Mouse (Mus musculus): ENCODE data around the gene Cd9.

Cd9 gene

GRCm38 (mm10) chr6:125476826-125477589, 17.6 kb downstream of the Cd9 start:
- no peak for DNase-seq (ENCODE audit: low read depth in 1 of 2, low spot score in 2 of 2)

DNA sequence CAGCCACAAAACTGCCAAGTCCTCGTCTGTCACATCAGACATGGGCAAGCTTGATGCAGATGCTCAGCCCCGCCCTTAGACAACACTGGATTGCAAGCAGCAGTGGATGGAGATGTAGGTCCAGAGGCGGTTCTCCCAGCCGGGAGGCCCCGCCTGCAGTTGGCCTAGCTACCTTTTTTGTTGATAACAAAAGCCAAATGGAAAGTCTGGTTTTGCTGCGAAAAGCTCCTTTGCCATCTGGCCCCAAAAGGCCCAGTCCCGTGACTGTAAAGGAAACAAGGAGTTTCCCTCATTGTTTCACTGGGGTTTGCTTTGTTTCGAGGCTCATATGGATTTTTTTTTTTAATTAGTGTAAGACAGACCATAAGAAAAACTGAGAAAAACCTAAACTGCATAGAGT, 18.5 kb downstream of the Cd9 start:
- DNase-seq (ENCODE audit: low read depth in 1 of 2, low spot score in 2 of 2) = no peak

DNA sequence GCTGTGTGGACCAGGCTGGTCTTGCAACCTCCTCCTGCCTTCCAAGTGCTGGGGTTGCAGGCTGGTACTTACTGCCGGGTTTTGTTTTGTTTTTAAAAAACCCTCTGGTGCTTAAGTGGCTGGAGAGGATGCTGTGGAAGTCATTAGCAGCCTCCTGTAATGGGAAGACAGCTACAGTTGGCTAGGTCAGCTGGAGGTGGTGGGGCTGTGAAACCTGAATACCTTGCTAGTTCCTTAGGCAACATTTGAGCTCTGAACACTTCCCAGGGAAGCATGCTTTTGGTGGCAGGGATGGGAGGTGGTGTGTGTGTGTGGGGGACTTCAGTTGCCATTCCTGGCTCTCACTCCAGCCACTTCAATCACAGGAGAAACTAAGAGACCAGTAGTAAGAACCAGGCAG, 19.4 kb downstream of the Cd9 start:
- DNase-seq (ENCODE audit: low read depth in 1 of 2, low spot score in 2 of 2) = no peak

DNA sequence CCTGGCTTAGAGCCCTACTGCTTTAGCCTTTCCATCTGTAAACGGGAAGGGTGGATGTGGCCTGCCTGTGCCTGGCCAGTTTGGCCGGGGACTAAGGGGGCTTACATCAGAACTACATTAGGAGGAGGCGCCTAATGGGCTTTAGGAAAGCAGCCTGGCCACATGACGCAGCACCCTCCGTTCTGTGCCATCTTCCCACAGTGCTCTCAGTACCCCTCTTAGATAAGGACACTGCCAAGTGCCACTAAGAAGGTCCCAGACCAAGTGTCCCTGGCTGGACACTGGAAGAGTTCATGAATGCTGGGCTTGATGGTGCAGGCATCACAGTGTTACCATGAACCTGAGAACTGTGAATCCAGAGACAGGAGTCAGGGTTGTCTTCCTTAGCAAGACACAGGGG, 20.7 kb downstream of the Cd9 start:
- no peak for DNase-seq (ENCODE audit: low read depth in 1 of 2, low spot score in 2 of 2)

DNA sequence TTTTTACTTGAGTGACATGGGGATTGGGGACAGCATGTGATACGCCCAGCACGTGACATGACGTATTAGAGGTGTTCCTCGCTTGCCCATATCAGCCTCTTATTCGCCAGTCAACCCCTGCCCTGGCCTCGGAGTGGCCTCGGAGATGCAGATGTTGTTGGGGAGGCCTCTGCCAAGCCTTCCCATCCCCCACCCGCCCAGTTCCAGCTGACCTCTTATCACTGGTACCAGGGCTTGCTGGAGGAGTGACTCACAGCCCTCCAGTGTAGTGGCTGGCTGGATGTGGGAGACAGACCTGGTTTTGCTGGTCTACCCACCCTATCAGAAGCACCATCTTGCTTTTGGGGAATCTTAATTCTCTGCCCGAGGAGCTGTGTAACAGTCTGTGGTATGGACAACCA, 21.3 kb downstream of the Cd9 start:
- DNase-seq (ENCODE audit: low read depth in 1 of 2, low spot score in 2 of 2) = no peak

DNA sequence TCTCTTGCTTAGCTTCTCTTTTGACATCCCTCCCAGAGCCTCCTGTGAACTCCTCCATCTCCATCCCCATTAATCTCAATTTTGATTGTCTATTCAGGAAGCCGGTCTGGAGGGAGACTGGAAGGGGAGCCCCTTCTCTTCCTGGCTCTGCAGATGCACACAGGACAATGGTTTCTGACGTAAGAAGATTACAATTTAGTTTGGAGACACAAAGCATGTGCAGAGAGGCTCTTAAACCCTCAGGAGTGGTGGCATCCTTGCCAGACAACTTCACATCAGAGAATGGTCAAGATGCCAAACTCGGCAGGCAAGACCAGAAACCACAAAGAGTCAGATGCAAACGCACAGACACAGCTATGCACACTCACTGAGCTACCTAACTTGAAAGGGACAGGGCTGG, 22.7 kb downstream of the Cd9 start:
- DNase-seq (ENCODE audit: low read depth in 1 of 2, low spot score in 2 of 2) = no peak

- DNase-seq (ENCODE audit: low read depth in 1 of 2, low spot score in 2 of 2) = no peak
These were observed 23.3 kb downstream of the Cd9 start for GRCm38 (mm10) chr6:125471326-125471725.

GRCm38 (mm10) chr6:125470616-125471015, 24.0 kb downstream of the Cd9 start:
- no peak for DNase-seq (ENCODE audit: low read depth in 1 of 2, low spot score in 2 of 2)

DNA sequence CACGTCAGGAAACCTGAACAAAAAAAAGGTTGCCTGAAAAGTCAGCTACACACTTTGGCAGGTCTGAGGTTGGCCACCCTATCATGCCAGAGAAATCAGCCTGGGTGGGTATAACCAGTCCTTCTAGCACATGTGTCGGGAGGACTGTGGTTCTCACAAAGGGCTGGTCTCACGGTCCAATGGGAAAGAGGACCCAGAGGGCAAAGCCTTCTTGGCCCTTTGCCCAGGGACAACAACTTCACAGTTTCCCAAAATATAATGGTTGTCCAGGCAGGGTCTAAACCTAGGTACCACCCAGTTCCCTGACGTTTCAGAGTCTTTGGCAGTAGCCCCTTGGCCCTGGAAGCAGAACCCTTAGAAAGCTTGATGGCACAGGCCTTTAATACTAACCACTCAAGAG, 25.4 kb downstream of the Cd9 start:
- no peak for DNase-seq (ENCODE audit: low read depth in 1 of 2, low spot score in 2 of 2)

- no peak for DNase-seq (ENCODE audit: low read depth in 1 of 2, low spot score in 2 of 2)
These were observed 26.2 kb downstream of the Cd9 start for GRCm38 (mm10) chr6:125468179-125468960.

DNA sequence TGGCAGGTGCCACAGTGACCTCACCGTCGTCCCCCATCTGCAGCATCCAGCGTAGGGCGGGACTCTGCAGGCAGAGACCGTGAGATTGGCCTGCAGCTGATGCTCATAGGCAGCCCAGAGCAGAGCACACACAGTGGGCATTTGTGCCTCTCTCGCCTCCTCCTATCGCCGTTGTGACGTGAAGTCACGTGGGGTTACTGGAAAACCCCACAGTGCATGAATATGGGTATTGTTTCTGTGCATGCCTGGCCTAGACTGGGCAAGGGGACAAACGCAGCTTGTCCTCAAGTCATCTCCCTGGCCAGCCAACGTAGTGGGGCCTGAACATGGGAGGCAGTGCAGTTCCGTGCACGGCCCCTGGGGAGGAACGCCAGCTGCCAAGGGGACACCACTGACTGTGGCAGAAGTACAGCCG, 27.3 kb downstream of the Cd9 start:
- no peak for DNase-seq (ENCODE audit: low read depth in 1 of 2, low spot score in 2 of 2)

DNA sequence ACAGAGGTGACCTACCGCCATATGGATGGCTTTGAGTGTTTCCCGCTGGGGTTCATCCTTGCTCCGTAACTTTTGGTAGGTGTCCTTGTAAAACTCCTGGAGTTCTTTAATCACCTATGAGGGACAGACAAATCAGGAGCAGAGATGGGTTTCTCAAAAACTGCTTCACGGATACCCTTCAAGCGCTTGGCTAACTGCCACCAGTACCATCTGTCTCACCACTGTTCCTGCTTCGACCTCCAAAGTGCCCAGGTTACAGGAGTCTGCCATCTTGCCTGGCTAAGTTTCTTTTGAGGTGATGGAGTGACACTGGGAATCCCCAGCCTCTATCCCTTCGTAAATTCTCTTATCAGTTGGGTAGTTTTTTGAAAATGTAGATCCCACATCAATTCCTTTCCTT, 32.3 kb downstream of the Cd9 start:
- no peak for DNase-seq (ENCODE audit: low read depth in 1 of 2, low spot score in 2 of 2)

DNA sequence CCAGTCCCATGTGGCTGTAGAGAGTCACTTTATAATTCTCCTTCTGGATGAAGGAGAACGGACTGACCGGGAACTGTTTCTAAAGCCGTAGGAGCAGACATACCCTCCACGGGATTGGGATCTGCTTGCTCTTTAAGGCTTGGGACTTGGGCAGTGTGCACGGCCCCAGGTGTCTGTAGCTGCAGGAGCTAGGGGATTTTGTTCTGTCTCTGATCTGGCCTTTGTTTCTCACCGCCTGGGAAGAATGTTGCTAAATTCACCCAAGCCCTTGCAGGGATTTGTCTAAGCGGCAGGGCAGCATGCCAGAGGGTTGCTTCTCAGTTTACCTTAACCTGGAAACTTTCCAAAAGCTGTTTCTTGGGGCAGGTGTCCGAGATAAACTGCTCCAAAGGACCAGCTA, 32.8 kb downstream of the Cd9 start:
- DNase-seq (ENCODE audit: low read depth in 1 of 2, low spot score in 2 of 2) = no peak

DNA sequence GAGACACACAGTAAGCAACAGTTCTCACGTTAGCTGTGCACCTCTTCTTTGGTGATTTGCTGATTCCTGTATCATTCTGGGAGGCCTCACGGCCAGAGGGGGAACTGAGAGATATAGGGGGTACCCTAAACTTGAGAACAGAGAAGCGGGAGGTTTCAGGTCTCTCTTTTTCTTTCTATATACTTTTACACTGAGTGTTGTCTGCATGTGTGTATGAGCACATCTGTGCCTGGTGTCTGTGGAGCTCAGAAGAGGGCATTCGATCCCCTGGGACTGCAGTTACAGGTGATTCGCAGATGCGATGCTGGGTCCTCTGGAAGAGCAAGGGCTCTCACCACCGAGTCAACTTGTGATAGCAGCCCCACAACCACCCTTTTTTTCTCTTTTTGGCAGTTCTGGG, 33.3 kb downstream of the Cd9 start:
- no peak for DNase-seq (ENCODE audit: low read depth in 1 of 2, low spot score in 2 of 2)

- no peak for DNase-seq (ENCODE audit: low read depth in 1 of 2, low spot score in 2 of 2)
These were observed 34.0 kb downstream of the Cd9 start for GRCm38 (mm10) chr6:125460589-125460988.

DNA sequence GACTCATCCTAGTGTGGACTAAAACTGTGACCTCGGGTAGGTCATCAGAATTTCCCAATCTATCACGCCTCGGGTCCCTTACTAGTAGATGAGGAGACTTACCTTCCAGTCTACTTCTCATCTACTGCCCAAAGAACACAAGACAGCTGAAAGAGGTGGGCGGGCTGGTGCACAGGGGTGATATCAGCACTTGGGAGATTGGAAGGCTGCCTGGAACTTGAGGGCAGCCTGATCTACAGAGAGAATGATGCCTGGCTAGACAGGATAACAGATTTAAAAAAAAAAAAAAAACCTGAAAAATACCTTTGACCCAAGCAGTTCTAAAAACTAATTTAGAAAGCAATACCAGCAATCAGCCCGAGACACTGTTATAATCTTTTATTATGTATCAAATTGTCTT, 34.7 kb downstream of the Cd9 start:
- DNase-seq (ENCODE audit: low read depth in 1 of 2, low spot score in 2 of 2) = no peak

DNA sequence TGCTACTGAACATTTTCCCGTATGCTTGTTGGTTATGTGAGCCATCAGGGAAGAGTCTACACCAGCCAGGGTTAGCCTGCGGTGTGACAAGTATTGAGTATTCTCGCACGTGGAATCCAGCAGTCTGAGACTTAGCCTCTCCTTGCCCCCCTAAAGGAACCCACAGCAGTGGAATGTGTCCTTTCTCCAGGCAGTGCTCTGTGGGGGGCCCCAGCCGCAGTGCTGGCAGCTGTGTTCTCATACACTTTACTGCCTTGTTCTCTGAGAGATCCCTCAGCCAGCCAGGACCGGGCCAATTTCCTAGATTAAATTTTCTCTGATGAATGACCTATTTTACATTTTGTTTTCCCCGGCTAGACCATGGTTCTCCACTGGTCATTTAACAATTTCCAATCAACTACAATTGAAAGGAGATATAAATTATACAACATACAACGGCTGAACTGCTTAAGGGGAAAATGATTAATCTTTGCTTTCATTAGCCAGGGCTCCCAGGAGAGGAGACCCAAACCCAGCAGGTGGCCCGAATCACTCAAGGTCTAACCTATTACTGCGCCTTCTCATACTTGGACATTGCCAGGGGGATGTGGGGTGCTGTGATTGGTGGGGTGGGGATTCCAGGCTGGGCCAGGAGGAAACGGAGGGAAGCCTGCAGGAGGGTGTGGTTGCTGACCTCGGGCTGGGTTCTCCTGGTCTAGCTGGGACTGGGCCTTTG, 38.6 kb downstream of the Cd9 start:
- no peak for DNase-seq (ENCODE audit: low read depth in 1 of 2, low spot score in 2 of 2)

DNA sequence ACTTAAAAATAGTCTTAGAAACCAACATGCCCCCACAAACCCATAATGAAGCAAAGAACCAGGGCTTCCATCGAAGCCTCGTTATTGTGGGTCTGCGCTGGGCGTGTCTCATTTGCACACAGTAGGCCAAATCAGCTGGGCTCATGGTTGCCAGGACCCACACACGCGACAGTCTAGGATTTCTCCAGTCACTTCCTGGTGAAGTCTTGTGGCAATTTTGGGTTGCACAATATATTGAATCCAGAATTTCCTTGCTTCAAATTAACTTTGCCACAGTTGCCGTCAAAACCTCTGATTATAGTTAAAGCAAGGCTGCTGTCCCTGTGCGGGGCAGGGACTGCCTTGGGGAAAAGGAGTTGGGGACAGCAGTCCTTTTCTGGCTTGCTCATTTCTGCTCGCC, 39.9 kb downstream of the Cd9 start:
- no peak for DNase-seq (ENCODE audit: low read depth in 1 of 2, low spot score in 2 of 2)

DNA sequence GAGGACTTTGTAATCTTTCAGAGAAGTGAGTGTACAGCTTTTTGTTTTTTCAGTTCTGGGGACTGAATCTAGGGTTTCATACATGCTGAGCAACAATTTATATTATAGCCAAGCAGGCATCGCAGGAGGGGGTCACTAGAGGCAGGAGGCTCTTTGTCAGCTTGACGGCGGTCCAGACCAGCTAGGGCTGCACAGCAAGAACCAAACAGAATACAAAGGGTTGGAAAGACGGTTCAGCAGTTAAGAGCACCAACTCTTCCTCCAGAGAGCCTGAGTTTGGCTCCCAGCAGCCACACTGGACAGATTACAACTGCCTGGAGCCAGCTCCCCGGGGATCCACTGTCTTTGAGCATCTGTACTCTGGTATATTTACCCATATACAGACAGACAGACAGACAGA, 40.3 kb downstream of the Cd9 start:
- no peak for DNase-seq (ENCODE audit: low read depth in 1 of 2, low spot score in 2 of 2)

DNA sequence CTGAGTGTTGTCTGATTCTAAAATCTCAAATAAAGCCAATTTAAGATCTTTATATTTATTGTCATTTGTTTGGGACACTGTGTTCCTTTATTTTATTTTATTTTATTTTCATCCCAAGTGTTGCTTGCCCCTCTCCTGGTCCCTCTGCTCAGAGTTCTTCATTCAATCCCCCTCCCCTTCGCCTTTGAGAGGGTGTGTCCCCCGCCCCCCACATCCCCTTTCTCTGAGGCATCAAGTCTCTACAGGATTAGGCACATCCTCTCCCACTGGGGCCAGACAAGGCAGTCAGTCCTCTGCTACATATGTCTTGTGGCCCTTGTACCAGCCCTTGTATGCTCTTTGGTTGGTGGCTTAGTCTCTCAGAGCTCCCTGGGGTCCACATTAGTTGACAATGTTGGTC, 46.9 kb downstream of the Cd9 start:
- DNase-seq (ENCODE audit: low read depth in 1 of 2, low spot score in 2 of 2) = no peak

DNA sequence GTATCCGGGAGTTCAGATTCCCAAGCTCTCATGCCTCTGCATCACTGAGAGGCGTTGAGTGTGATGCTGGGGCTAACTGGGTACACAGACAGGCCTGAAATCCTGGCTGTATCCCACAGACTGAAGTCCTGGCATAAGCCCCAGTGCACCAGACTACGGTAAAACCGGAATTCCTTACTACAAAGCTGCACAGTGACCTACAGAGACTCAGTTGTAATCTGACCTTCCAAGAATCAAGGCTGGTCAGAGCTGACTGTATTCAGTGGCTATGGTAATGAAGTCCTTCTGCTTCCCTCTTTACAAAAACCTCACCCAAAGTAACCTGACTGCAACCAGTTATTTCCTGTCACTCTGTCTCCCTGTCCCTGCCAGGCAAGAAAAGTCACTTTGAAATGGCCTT, 47.4 kb downstream of the Cd9 start:
- DNase-seq (ENCODE audit: low read depth in 1 of 2, low spot score in 2 of 2) = no peak

DNA sequence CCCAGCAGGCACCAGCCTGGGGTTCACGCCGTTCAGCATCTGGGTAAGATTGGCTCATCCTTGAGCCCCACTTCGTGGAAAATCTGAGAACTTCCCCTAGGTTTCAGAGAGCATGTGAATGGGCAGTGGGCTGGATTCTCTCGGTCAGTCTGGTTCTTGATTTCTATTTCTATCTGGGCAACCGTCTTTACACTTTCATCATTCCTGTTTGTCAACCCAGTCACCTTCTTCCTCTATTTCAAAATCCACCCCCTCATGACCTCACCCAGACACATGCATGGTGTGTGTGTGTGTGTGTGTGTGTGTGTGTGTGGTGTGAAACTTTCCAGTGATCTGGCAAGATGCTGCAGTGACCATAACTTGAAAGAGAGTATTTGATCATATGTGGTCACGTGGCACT, 49.2 kb downstream of the Cd9 start:
- peak; percentile 68 to 70 for DNase-seq (ENCODE audit: low read depth in 1 of 2, low spot score in 2 of 2)
